Mouse (Mus musculus): Measurements from ENCODE around the gene Slc48a1.

Gene Slc48a1

DNA sequence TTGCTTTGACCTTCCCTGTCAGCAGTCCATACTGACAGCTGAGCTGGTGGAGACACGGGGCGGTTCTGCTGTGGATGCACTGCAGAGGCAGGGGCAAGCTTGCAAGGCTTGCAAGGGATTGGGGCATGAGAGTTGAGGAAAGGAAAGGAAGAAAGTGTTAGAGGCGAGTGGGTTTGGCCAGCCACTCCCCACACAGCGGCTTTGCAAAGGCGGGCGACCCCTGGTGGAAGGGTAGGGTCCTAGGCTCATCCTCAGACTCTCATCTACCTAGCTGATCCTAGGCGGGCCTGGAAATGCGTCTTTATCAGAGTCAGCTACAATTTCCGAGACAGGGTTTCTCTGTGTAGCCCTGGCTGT is 4.4 kb downstream of the Slc48a1 start:
- WGBS: 20% methylated on average over 9 of the region's 9 CpGs

DNA sequence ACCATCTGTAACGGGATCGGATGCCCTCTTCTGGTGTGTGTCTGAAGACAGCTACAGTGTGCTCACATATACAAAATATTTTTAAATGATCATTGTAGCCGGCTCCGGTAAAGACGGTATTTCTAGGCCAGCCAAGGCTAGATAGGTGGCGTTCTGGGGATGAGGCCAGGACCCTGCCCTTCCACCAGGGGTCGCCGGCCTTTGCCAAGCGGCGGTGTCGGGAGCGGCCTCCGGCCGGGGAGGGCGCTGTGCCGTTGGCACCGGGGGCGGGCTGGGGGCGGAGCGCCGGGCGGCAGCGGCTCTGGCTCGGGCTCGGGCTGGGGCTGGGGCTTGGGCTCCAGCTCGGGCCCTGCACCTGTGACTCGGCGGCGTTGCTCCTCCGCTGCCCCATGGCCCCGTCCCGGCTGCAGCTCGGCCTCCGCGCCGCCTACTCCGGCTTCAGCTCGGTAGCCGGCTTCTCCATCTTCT is 5.8 kb downstream of the Slc48a1 start:
- WGBS: under 1% methylated on average over 37 of the region's 39 CpGs

DNA sequence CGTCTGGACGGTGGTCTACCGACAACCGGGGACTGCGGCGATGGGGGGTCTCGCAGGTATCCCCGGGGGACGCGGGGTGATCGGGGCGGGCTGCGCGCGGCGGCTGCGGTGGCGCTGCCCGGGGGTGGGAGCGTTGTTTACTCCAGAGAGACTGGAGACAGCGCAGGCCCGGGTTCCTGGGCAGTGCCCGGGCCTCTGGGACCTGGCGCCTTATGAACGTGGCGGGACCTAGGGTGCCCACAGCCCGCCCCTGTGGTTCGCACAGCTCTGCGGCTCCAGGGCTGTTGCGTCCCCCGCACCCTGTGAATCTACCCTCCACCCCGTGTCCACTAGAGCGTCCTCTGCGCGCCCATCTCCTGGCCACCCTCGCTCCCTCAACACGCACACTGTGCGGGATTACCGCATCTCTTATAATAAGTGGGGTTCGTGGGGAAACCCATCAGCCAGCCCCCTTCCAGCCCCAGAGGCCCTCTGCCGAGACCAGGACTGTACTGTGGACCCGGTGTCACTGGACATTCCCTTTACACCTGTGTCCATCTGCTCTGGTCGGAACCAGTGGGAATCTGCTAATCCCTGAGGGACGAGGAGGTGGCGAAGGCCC is 6.3 kb downstream of the Slc48a1 start:
- WGBS: 3% methylated on average over 45 of the region's 45 CpGs

DNA sequence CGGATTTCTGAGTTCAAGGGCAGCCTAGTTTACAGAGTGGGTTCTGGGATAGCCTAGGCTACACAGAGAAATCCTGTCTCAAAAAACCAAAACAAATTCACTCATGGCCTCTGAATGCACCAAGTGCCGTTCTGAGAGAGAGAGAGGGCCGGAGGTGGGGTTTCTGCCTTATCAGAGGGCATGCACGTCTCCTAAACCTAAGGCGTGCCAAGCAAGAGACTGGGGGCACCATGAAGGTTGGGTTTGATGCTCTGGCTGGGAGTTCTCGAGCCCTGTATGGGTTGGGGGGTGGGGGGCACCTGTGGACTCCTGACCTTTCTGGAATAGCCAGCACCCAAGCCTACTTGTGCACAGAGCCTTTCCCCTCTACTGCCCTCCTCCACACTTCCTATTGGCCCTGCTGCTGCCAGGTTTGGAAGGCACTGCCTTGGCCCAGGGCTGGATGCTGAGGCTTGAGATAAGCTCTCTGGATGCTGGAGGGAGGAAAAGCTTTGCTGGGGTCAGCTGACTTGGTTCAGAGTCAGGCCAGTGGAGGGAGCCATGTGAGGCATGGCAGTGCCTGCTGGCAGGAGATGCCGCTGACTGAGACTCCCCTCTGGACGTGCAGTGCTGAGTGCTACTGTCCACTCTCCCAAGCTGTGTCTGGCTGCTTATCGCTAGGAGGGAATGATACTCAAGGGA is 7.6 kb downstream of the Slc48a1 start:
- WGBS: 66% methylated on average over 9 of the region's 9 CpGs

DNA sequence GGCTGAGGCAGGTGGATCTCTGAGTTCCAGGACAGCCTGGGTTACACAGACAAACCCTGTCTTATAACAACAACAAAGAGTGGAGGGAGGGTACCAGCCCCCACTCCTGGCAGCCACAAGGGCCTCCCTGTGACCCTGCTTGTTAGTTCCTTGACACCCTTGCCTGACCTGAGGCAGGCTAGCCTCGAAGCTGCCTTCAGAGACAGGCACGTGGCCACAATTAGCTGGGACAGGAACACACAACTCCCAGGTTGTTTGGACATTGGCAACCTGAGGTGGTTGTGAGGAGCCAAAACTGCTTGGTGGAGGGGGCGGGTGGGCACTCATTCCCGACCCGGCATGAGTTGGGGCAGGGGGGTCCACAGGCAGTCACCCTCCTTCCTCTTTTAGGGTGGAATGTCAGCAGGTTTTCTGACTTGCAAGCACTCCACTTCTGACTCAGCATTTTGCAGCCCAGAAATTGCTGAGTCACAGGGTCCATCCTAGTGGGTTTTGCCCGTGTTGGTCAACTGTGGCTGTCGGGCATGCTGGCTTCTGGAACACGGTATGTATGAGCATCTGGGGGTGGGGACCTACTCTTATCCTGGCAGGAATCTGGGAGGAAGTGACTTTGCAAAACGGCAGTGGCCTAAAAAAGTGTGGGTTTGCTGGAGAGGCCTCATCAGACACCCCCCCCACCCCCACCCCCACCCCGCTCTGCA is 8.2 kb downstream of the Slc48a1 start:
- WGBS: 33% methylated on average over 10 of the region's 10 CpGs

DNA sequence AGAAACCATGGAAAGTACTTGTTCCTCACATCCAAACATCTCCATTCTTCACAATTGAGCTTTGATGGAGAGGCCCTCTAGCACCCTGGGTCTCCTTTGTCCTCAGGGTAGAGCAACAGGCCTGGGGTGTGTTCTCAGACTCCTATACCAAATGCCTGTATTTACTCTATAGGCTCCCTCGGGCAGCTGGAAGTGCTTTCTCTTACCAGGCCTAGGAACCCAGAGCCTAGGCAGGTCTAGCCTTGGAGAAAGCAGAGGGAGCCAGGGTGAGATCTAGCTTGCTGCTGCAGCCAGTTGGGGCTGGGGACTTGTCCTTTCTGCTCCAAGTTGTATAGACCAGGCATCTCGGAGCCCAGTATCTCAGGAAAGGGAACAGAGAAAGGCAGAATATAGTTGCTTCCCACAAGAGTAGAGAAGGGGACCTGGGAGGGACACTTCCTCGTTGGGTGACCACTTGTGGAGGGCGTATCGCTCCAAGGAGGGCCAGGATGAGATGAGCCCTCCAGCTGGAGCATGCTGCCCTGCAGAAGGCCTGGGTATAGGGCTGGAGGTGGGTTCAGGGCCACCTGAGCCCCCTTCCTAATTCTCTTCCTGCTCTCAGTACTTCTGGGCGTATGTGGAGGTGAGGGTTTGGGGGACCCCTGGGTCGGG is 9.0 kb downstream of the Slc48a1 start:
- 73% methylated on average over 7 of the region's 7 CpGs for WGBS

DNA sequence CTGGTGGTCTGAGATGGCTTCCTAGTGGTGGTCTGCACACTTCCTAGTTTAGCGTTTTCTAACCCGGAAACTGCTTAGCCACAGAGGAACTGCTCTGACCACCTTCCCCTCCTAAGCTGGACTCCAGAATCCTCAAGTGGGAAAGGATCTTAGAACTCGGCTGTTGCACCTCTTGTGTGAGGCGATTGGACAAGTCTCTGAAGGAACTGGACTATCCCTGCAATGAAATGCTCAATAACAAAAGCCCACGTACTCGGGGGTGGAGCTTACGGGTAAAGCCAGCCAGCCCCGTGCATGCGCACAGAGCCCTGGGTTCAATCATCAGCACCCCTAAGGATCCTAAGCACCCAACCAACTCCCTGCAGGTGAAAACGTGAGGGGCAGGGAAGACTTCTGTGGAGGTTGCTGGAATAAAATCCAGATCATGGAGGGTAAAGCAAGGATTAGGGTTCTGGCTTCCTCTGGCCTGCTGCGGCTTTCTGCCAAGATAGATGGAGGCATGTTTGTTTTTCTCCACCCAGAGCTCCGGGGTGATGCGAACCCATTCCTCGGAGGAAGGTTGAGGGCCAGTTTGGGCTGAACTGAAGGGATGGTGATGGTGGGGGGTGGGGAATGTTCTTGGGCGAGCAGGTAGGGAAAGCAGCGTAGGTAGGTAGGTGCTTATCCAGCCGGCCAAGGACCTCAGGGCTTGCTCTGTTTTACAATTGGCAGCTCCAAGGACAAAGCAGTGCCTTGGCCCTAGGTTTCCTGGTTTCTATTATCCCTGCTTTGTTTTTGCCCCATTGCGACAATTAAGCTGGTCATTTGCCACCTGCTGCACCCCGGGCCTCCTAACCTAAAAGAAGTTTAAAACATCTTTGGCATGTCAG is 9.7 kb downstream of the Slc48a1 start:
- 47% methylated on average over 19 of the region's 19 CpGs for WGBS

DNA sequence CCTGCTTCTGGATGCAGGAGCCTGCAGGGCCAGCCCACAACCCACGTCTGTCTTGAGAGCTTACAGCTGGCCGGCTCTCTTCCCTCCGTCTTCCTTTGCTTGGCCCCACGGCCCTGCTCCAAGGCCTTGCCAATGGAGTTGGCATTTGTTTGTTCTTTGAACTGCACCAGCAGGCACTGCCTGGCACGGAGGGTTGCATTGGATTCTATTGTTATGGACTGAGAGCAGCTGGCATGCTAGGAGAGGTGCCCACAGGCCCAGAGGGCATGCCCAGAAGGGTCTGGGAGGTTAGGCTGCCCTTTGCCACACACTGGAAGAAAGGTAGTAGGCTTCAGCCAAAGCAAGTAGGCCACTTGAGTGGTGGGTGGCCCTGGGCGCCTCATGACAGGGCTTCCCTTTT is 10.5 kb downstream of the Slc48a1 start:
- 18% methylated on average over 6 of the region's 6 CpGs for WGBS

DNA sequence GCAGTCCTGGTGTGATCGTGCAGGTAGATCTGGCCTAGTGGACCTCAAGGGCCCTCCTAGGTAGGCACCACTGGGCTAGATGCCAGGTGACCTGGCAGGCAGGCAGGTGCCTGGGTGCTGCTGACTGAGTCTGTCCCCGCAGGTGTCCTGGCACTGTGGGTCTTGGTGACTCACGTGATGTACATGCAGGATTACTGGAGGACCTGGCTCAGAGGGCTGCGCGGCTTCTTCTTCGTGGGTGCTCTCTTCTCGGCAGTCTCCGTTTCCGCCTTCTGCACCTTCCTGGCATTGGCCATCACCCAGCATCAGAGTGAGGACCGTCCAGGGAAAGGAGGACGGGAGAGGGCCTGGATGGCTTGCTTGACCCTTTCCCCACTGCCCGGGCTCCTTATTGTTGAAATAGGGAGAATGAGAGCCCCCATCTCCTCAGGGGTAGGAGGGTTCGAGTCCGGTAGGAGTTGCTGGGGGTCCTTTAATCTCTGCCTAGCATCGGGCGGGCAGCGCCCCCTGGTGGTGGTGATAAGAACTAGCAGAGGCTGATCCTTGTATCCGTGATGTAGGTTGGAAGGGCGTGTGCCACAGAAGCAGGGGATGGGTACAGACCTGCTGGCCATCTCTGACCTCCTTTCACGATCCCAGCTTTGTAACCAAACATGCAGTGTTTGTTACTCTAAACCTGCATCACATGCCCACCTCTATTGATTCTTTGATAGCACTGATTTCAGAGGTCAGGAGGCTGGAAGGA is 11.6 kb downstream of the Slc48a1 start:
- WGBS: 32% methylated on average over 20 of the region's 20 CpGs

DNA sequence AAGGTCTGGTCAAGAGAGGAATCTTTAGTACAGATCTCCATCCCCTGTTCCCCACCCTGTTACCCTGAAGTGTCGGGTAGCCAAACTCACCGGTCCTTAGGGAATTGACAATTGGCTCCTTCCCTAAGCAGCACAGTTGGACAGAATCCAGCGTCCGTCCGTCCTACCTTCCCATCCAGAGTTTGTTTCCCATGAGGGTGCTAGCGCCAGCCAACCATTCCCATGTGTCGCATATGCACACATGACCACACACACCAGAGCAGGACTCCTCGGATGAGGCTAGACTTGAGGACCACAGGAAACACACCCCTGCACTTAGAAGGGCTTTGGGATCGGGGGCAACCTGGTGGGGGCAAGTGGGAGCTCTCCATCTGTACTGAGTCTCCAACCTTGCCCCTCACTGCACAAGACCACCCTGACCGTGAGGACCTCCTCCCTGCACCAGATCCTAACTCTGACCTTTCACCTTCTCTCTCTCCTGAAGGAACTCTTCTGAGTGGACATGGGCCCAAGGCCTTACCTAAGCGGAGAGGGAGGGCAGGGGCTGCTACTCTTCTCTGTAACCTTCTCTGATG is 12.9 kb downstream of the Slc48a1 start:
- WGBS: 66% methylated on average over 11 of the region's 11 CpGs

DNA sequence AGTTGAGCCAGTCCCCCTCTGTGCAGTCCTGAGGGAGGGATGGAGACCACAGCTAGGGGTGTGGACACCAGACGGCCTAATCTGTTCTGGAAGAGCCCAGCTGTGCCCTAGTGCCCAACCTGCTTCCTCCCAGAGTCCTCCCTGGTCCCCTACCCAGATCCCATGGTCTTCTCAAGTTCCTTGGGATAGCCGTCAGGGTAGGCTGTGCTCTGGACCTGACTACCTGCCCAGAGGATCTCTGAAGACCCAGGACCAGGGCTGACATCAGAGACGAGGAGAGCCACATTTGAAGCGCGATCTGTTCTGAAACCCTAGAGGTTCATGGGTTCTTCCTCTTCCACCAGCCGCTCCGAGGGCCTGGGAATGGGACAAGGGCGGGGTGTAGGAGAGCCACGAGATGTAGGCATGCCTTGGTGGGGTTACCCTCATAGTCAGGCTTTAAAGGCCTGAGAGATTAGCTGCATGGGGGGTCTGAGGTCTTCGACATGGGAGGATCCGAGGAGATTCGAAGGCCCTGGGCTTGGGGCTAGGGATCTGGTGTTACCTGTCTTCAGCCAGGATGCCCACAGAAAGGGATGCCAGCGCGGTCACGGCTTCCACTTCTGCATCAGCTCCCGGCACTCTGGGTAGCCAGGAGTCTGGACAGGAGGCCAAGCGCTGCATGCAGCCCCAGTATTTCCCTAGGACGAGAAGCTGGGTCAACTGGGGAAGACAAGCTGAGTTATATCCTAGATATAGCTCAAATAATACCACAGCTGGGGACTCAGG is 15.2 kb downstream of the Slc48a1 start:
- 94% methylated on average over 18 of the region's 18 CpGs for WGBS

DNA sequence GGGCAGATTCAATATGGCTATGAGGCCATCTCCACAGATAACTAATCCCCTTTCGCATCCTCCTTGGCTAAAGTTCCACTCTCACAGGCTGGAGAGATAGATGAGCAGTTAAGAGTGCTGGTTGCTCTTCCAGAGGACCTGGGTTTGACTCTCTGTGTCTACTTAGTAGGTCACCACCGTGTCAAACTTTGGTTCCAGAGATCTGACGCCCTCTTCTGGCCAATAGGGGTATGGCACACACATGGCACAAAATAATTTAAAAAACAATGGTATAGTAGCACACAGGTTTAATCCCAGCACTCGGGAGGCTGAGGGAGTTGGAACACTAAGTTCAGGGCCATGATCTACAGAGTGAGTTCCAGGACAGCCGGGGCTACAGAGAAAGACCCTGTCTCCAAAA is 15.9 kb downstream of the Slc48a1 start:
- WGBS: 72% methylated on average over 5 of the region's 5 CpGs

DNA sequence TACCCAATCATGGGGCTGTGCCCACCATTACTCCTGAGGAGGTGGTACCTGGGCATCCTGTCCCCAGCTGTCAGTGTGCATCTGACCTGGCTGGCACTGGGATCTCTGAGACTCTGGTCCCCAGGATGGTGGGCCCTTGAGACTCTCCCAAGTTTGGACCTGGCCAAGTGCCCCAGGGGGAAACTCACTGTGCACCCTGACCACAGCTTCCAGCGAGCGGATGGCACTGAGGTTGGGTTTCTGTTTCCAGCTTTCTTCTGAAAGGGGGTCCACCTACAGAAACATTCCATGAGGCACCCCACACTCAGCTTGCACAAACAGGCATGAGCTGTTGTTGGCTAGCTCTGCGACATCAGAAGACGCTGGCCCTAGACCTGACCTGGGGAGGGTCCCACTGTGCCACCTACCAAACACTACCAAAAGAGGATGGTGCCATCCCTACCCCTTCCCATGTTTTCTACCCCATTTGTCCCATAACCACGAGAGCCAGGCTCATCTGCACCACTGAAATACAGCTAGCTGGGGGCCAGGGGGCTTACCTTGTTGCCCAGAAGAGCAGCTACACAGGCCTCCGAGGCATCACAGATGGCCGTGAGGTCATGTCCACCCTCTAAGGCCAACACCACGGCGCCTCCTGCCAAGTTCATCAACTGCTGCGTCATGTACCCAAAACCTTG is 17.4 kb downstream of the Slc48a1 start:
- 95% methylated on average over 10 of the region's 10 CpGs for WGBS

DNA sequence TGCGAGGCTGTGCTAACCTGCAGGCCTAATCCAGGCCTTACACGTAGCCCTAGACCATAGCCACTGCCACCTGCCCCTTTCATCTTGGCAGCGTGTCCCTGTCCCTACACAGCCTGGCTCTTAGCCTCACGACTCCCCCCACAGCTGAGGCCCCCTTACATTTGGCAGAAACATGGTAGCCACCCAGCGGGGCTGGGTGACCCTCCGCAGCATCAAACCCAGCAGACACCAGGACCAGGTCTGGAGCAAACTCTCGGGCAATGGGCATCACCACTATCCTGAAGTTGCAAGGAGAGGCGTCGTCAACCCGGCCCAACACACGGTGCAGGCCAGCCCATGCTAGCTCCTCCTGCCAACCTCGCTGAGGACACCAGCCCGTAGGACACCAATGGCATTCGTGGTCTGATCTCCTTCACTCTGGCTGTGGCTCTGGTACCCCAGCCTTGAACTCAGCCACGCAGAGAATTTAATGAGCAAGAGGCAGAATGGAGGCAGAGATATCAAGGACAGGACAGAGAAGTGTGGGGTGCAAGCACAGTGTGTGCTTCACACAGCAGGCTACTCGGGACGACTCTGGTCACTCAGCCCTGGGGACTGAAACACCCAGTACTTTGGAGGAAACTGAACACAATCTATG is 18.5 kb downstream of the Slc48a1 start:
- WGBS: 94% methylated on average over 17 of the region's 17 CpGs

DNA sequence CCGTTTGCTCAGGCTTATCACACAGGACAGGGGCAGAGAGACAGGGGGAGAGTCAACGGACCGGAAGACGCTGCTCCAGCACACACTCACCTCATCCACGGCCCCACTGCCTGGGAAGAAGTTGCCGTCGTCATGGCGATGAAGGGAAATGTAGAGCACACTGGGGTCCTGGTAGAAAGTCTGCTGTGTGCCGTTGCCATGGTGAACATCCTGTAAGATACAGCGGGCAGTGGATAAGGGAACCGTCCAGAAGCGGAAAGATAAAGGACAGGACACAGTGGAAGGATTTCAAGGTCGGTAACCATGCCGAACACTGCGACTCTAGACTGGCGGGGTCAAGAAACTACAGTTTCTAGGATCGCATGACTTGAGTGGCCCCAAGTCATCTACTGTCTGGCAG is 19.8 kb downstream of the Slc48a1 start:
- WGBS: 46% methylated on average over 17 of the region's 17 CpGs

DNA sequence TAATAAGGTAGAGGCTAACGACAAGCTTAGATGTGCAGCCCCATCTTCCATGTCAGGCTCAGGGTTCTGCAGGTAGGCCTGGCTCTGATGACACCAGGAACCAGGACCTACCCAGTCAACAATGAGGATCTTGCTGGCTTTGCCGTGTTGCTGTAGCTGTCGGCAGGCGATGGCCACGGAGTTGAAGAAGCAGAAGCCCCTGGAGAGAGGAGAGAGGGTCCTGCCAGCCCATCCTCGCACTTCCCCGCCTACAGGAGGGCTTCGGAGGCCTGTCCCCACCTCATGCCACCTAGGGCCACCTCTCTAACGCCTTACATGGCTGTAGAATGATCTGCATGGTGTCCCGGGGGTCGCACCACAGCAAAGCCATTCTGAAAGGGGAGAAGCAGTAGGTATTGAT is 21.1 kb downstream of the Slc48a1 start:
- WGBS: 86% methylated on average over 11 of the region's 11 CpGs

DNA sequence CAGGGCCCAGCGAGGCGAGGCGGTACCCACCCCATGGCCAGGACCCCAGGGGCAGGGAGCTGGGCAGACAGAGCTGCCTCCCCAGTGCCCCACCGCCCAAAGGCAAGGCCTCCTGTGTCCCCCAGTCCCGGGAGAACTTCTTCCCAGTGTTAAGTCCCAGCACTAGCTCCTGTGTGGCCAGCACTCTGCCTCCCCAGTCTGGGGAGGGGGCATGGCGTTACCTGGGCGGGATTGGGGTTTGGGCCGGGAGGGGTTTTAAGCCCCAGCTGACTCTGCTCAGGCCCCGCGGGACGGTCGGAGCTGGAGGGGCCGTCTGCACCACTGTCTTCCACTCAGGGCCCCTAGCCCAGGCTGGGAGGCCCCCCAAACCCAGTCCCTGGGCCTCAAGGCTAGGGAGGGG is 22.5 kb downstream of the Slc48a1 start:
- WGBS: 90% methylated on average over 13 of the region's 13 CpGs

DNA sequence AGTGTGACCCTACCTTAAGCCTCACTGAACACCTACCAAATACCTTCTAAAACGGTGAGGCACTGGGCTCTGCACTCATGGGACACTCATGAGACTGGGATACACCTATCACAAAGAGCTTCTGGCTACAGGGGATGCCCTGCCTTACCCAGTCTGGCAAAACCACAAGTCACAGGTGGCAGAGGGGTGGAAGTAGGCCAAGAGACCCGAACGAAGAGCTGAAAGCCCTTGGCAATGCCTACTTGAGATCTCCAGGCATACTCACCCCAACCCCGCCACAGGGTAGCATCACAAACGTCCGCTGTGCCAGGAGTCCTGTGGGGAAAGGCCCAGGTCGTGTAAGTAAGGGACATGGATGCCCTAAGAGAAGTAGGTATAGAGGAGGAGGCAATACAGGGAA is 23.5 kb downstream of the Slc48a1 start:
- 75% methylated on average over 7 of the region's 7 CpGs for WGBS

DNA sequence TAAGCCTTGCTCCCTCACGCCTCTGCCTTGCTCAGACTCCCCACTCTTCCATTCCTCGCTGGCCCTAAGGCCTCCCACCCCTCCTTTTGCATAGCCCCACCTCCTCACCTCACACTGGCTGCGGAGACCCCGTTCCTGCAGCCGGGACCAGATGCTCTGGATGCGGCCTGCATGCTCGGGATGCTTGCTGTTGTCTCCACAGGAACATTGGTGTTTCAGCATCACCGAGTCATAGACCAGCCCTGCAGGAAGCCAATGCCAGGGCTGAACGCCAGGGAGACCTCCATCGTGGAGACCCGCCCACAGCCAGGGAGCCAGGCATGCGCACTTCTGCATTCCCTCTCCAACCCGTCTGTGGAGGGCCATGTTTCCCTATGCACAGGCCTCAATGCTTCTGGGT is 24.3 kb downstream of the Slc48a1 start:
- 59% methylated on average over 13 of the region's 13 CpGs for WGBS
